Mouse (Mus musculus): Measurements from ENCODE around the gene Gm3371.
"Not testable (repeated sequence)": the region's sequence is repeated elsewhere in the genome, so short reads cannot be mapped to it uniquely, and the experiment has no call there.

GRCm38 (mm10) chr14:44365057-44365456 lies 45.4 kb downstream of the Gm3371 start, which contains the start of gene Gm8229:
- TF ChIP-seq CTCF (IDR thresholded peaks at IDR 0.05; ENCODE audit: borderline replicate concordance, control insufficient read depth, extremely low read depth, insufficient read depth, low read length, poor library complexity); POLR2A (IDR thresholded peaks at IDR 0.05; ENCODE audit: control insufficient read depth, extremely low read depth, insufficient read depth, low read length, poor library complexity): not testable (repeated sequence)

Measured in thymus, adult 2 months (tissue).